Mouse (Mus musculus) gastrocnemius, adult 2 months (tissue): Measurements from ENCODE around the gene Plpp3. TPM values are rescaled to one million over a fixed set of nuclear protein-coding genes. Genes with fewer than 3 reads are reported as not detected.

Experiments
- DNase-seq: peaks from one replicate; pipeline ENCODE4 v3.0.0; 2022
- H3K27ac ChIP-seq: fragments of 200-600 bp; 2 replicates; pipeline ENCODE4 v1.8.1; 2022; ENCODE audit warnings: mild to moderate bottlenecking
- H3K4me3 ChIP-seq: fragments of 200-600 bp; 2 replicates; pipeline ENCODE4 v1.8.1; 2022; ENCODE audit warnings: mild to moderate bottlenecking, moderate library complexity
- CTCF ChIP-seq: fragments of 200-600 bp; IDR thresholded peaks from 2 replicates; pipeline ENCODE4 v1.8.1; 2022; ENCODE audit warnings: antibody characterized with exemption, mild to moderate bottlenecking, moderate library complexity
- intact Hi-C: fragments of 180-260 bp; cut with DNase I; formaldehyde crosslinking; loops from one replicate; pipeline ENCODE4 v1.15.1; 2025
- long read RNA-seq, 2 experiments: library from polyadenylated mRNA; stranded (forward); transcript quantifications; one replicate each; pipeline ENCODE4 v2.0.0; 2021
- total RNA-seq, 2 experiments: library from RNA; stranded (reverse); gene quantifications; 2 replicates each; pipeline ENCODE4 v1.2.3; 2021

Gene Plpp3
- total RNA-seq = 10 to 100 TPM; 45.8 to 69.1 TPM
- long read RNA-seq, experiment 1, transcript Plpp3-201 (6 exons, 3,159 nt) = major isoform, 61 of 71 reads
- long read RNA-seq, experiment 1, partial matches to known transcripts = 10 of 71 reads
- long read RNA-seq, experiment 1, other reads (novel, unspliced or antisense) = 0 of 71 reads
- long read RNA-seq, experiment 2, transcript Plpp3-201 (6 exons, 3,159 nt) = major isoform, 57 of 65 reads
- long read RNA-seq, experiment 2, partial matches to known transcripts = 6 of 65 reads
- long read RNA-seq, experiment 2, other reads (novel, unspliced or antisense) = 2 of 65 reads

GRCm38 (mm10) chr4:105157276-105158168 lies at the start of gene Plpp3:
TSS of gene Plpp3 (plus strand) at chr4:105157347.
- DNase-seq = peak; percentile 92
- Histone ChIP-seq H3K27ac (peak within 1 kb of the TSS; percentile 95), H3K4me3 (peak within 1 kb of the TSS; percentile 99)
- intact Hi-C loops = loop anchor here (1.0 to 10.0 kb wide), 6 partner anchors 45 to 937 kb away; no protein-coding TSS in a partner anchor
- no peak for TF ChIP-seq CTCF

- DNase-seq = no peak
- peak overlapping the region; percentile 96 for H3K4me3 ChIP-seq
- no peak for TF ChIP-seq CTCF
- intact Hi-C loops = no loop called here
- peak overlapping the region; percentile 97 for H3K27ac ChIP-seq
Measured at GRCm38 (mm10) chr4:105107943-105108640, 49.1 kb upstream of the Plpp3 start.

- peak overlapping the region; percentile 96 for H3K4me3 ChIP-seq
- intact Hi-C loops = no loop called here
- TF ChIP-seq CTCF = no peak
- H3K27ac ChIP-seq = peak overlapping the region; percentile 97
- DNase-seq = no peak
Measured at GRCm38 (mm10) chr4:105108641-105109198, 48.4 kb upstream of the Plpp3 start.

- peak within 1 kb of the TSS; percentile 96 for H3K4me3 ChIP-seq
- intact Hi-C loops = no loop called here
- peak within 1 kb of the TSS; percentile 97 for H3K27ac ChIP-seq
- peak; percentile 43 for TF ChIP-seq CTCF
- DNase-seq = peak; percentile 92
Measured at GRCm38 (mm10) chr4:105109199-105109989, 47.8 kb upstream of the Plpp3 start, which contains the start of gene Prkaa2. TSS of gene Prkaa2 (minus strand) at chr4:105109890.

- peak; percentile 63 for DNase-seq
- peak overlapping the region; percentile 97 for H3K27ac ChIP-seq
- intact Hi-C loops = no loop called here
- peak overlapping the region; percentile 96 for H3K4me3 ChIP-seq
- no peak; the same call in 1 of the 2 replicates for TF ChIP-seq CTCF
Measured at GRCm38 (mm10) chr4:105109990-105110683, 47.0 kb upstream of the Plpp3 start.

- intact Hi-C loops = no loop called here
- Histone ChIP-seq H3K4me3 (peak overlapping the region; percentile 96), H3K27ac (peak overlapping the region; percentile 97)
- DNase-seq = peak; percentile 31
- no peak for TF ChIP-seq CTCF
Measured at GRCm38 (mm10) chr4:105110684-105111035, 46.5 kb upstream of the Plpp3 start.

DNA sequence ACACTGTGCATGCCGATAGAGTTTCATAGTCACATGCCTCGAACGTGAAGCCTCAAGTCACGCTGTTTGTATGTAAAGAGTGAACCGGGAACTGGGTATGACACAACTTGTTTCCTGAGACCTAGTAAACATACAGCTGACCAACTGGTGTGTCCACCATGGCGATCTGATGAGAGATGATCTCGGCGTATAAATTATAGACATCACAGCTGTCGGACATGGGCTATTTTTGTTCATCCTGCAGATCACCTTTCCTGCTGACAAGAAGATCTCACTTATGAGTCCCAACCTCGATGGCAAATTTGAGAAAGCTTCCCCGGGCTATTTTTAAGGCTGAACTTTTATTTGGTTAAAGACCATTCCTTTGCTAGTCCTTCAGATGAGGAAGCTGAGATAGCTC lies 45.4 kb upstream of the Plpp3 start:
- intact Hi-C loops = no loop called here
- no peak for TF ChIP-seq CTCF
- Histone ChIP-seq H3K27ac (peak overlapping the region; percentile 97), H3K4me3 (0 out of 2 replicates have a peak overlapping the region, but pooled peaks have one; percentile 20)
- peak; percentile 55 for DNase-seq

DNA sequence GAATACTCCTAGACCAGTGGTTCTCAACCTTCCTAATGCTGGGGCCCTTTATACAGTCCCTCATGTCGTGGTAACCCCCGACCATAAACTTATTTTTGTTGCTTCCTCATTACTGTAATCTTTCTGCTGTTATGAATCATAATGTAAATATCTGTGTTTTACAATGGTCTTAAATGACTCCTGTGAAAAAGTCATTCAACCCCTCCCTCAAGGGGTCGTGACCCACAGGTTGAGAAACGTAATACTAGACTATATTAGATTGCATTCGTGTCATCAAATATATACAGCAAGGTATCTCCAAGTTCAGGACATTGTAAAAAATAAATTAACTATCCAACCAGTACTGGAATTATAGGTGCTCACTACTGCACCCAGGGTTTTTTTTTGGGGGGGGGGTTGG lies 44.1 kb upstream of the Plpp3 start:
- DNase-seq = no peak
- H3K27ac ChIP-seq = peak overlapping the region; percentile 97
- TF ChIP-seq CTCF = no peak
- intact Hi-C loops = no loop called here
- no peak overlapping the region for H3K4me3 ChIP-seq

DNA sequence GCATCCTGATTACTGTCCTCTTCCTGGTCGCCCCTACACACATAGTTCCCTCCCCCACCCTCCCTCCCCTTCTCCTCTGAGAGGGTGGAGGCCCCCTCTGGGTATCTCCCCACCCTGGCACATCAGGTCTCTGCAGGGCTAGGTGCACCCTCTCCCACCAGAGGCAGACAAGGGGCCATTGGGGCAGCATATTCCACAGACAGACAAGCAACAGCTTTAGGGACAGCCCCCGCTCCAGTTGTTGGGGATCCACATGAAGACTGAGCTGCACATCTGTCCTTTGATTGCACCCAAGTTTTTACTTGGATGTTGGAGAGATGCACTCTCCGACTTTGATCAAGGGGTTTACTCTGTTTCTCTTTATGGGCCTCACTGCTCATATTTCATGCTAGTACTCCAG lies 43.7 kb upstream of the Plpp3 start:
- Histone ChIP-seq H3K4me3 (no peak overlapping the region), H3K27ac (peak overlapping the region; percentile 97)
- DNase-seq = no peak
- intact Hi-C loops = no loop called here
- TF ChIP-seq CTCF = no peak

DNA sequence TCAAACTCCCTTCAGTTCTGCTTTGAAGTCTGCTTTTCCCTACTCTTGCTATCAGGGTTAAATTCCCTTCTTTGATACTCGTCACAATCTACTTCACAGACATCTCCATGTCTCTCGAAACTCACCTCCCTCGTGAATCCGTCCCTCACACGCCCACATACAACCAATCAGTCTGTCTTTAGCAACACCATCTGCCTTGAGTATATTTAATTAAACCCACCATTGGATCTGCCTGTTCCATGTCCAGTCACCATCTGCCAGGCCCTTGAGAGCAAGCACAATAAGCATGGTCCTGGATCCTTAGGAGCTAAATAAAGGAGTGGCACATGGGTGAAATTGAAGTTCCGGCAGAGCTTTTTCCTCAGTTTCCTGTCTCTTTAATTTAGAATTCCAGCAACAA lies 36.1 kb upstream of the Plpp3 start:
- no peak for TF ChIP-seq CTCF
- intact Hi-C loops = loop anchor here (5.0 to 10.0 kb wide), 3 partner anchors 46 to 209 kb away; partner anchors contain the start of gene Fyb2
- no peak for DNase-seq

DNA sequence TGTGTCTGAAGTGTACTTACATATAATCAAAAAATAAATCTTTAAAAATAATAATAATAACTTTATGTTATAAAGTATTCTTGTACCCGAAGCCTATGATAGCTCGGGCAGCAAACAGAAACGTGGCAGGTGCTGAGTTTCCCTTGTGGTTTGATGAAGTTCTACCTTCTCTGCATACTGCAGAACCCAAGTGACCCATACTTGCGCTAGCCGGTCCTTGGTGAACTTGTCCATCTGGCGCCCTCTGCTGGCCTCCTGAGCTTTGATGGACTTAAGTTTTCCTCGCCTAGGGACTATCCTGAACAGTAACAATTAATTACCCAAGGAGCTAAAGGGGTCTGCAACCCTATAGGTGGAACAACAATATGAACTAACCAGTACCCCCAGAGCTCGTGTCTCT lies 34.7 kb upstream of the Plpp3 start:
- Histone ChIP-seq H3K4me3 (no peak overlapping the region), H3K27ac (no peak overlapping the region)
- TF ChIP-seq CTCF = peak; percentile 73
- intact Hi-C loops = loop anchor here (5.0 to 10.0 kb wide), 3 partner anchors 48 to 210 kb away; partner anchors contain the start of gene Fyb2
- peak; percentile 84 for DNase-seq

More for the DNA sequence above, 36.1 kb upstream of the Plpp3 start:
- Histone ChIP-seq H3K27ac (no peak overlapping the region), H3K4me3 (no peak overlapping the region)
